Mouse (Mus musculus) cortical plate, adult 2 months (tissue): Measurements from ENCODE around the gene Igfbp6.

ENCODE experiments used
- CTCF ChIP-seq: fragments of 200-500 bp; IDR thresholded peaks from 2 replicates; pipeline ENCODE4 v1.5.1; 2011; ENCODE audit warnings: mild to moderate bottlenecking, control low read depth, low read length; ENCODE audit not compliant: insufficient read depth; ENCODE audit errors: extremely low read depth
- POLR2A ChIP-seq: fragments of 200-500 bp; IDR thresholded peaks from 2 replicates; pipeline ENCODE4 v1.6.1; 2011; ENCODE audit warnings: mild to moderate bottlenecking, low read length, control low read depth; ENCODE audit not compliant: insufficient read depth; ENCODE audit errors: extremely low read depth

GRCm38 (mm10) chr15:102142914-102143912 lies 949 bp upstream of the Igfbp6 start:
- TF ChIP-seq POLR2A (0 out of 2 replicates have a peak, but pooled peaks have one; percentile 37), CTCF (no peak)
